Mouse (Mus musculus) limb, embryonic 10.5 days (tissue): ENCODE results near the gene Rnf26. TPM values are rescaled to one million over a fixed set of nuclear protein-coding genes. Genes with fewer than 3 reads are reported as not detected.

ENCODE experiments used
- DNase-seq: peaks from one replicate; pipeline ENCODE4 v3.0.0-alpha.2; 2017; ENCODE audit warnings: low spot score
- H3K27ac ChIP-seq: fragments of 300-500 bp; sonication (generic); 2 replicates; pipeline ENCODE4 v1.5.1; 2016; ENCODE audit warnings: mild to moderate bottlenecking
- H3K27me3 ChIP-seq: fragments of 300-500 bp; sonication (generic); 2 replicates; pipeline ENCODE4 v1.6.1; 2016; ENCODE audit warnings: low read depth, mild to moderate bottlenecking; ENCODE audit not compliant: poor library complexity, severe bottlenecking
- H3K36me3 ChIP-seq: fragments of 300-500 bp; sonication (generic); 2 replicates; pipeline ENCODE4 v1.6.1; 2016; ENCODE audit warnings: mild to moderate bottlenecking, moderate library complexity
- H3K4me1 ChIP-seq: fragments of 300-500 bp; sonication (generic); 2 replicates; pipeline ENCODE4 v1.6.1; 2016
- H3K4me3 ChIP-seq: fragments of 300-500 bp; sonication (generic); 2 replicates; pipeline ENCODE4 v1.5.1; 2016; ENCODE audit warnings: mild to moderate bottlenecking, moderate library complexity
- H3K9me3 ChIP-seq: fragments of 300-500 bp; sonication (generic); replicated peaks from 2 replicates; pipeline ENCODE4 v1.6.1; 2016; ENCODE audit warnings: mild to moderate bottlenecking
- WGBS: fragments of 180-500 bp; shearing (Covaris S2); methylation state at CpG from one replicate; pipeline ENCODE4 v1.1.7; 2016; 5-methylcytosine and 5-hydroxymethylcytosine counted together
- polyA plus RNA-seq: library from polyadenylated mRNA; unstranded; fragments of >200 nt; fragmentation: Nextera tagmentation; extraction: Ambion mirVana; gene quantifications from 2 replicates; pipeline ENCODE4 v1.2.1, GENCODE M21; 2016

Rnf26 gene
- polyA plus RNA-seq, 1 experiment from 2014 or later, result 97.0 TPM

DNA sequence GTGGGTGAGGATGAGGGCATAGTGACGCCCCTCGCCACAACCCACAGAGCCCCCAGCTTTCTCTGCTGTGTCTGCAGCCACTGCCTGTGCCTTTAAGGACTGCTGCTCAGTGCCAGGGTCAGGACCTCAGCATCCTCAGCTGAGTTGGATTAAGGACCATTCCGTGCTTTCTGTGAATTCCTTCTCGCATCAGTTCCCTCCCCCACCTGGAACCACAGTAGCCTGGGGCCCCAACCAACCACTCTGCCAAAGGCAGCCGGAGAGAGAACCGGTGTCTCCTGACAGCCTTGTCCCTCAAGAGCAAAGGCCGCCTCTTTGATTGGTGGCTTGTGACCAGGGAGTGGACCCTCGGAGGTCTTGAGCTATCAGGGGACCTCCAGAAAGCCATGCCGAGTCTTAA is 11.8 kb downstream of the Rnf26 start, which contains the start of gene Mfrp:
Gene Mfrp (plus strand): TSS at position 240 of the 400 bp plus-strand sequence.
- 62% methylated on average over 9 of the region's 9 CpGs for WGBS
- Histone ChIP-seq H3K36me3 (peaks cover 53% of the 10 kb centered on the region), H3K4me3 (no peak within 1 kb of the TSS), H3K27me3 (no peaks in the 10 kb centered on the region), H3K27ac (peak within 1 kb of the TSS; percentile 26; the same call in 1 of the 2 replicates), H3K9me3 (no peaks in the 10 kb centered on the region), H3K4me1 (peaks cover 24% of the 10 kb centered on the region)
- DNase-seq, result no peak

DNA sequence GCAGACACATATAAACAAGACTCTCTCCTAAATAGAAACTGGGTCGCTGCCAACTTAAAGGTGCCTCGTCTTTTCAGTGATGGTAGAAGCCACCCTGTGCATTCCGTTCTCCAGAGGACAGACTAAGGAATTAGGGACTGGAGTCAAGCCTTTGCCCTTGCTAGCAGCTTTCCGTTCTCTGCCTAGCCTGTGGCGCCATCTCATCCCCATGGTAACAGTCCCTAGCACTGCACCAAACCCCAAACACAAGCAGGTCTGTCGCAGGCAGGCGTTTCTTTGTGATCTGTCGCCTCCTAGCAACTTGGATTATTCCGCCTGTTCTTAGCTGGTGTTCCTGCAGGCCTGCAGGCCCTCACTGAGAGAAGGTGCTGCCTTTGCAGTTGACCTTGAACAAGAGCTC is 16.8 kb downstream of the Rnf26 start:
- H3K27me3 ChIP-seq, result no peaks in the 10 kb centered on the region
- no peaks in the 10 kb centered on the region for H3K9me3 ChIP-seq
- H3K4me1 ChIP-seq, result peaks cover 13% of the 10 kb centered on the region
- no peak overlapping the region for H3K4me3 ChIP-seq
- DNase-seq, result no peak
- H3K36me3 ChIP-seq, result peaks cover 28% of the 10 kb centered on the region
- WGBS, result 38% methylated on average over 9 of the region's 9 CpGs
- H3K27ac ChIP-seq, result no peak overlapping the region

DNA sequence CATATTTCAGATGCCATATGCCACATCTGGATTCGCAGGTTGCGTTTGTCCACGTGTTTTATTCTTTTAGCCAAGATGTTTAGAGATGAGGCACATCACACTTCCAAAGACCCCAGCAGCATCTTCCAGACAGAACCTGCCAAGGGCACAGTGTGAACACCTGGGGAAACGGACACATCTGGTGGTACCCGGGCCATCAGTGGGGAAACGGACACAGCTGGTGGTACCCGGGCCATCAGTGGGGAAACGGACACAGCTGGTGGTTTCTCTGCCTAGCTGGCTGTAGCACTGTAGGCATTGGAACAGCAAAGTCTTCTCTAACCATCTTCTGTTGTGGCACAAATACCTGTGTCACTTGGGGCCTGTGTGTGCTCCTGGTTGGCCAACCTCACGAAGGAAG is 17.5 kb downstream of the Rnf26 start:
- Histone ChIP-seq H3K27ac (no peak overlapping the region), H3K4me1 (peaks cover 9% of the 10 kb centered on the region), H3K4me3 (no peak overlapping the region), H3K36me3 (peaks cover 29% of the 10 kb centered on the region), H3K9me3 (no peaks in the 10 kb centered on the region), H3K27me3 (no peaks in the 10 kb centered on the region)
- 93% methylated on average over 9 of the region's 9 CpGs for WGBS
- DNase-seq, result no peak

DNA sequence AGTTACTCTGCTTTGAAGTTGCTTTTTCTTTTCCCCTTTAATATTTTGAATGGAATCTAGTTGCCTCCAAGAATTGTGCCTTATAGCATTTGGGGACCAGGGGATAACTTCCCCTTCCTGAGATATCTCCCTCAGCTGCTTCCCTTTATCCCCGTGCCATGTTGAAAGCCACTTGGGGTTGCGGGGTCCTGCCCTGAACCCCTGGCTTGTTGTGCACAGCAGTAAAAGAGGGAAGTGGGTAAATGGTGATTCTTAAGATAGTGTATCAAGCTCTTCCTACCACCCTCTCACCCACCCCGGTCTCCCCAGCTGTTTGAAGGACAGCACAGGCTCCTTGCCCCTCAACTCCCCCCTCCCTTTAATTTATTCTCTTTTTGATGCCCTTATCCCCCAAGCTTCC is 18.6 kb downstream of the Rnf26 start:
- Histone ChIP-seq H3K9me3 (no peaks in the 10 kb centered on the region), H3K27ac (no peak overlapping the region), H3K4me3 (no peak overlapping the region), H3K36me3 (peaks cover 26% of the 10 kb centered on the region), H3K4me1 (peaks cover 13% of the 10 kb centered on the region), H3K27me3 (peaks cover 3% of the 10 kb centered on the region; the same call in 1 of the 2 replicates)
- WGBS, result 85% methylated on average over 3 of the region's 3 CpGs
- no peak for DNase-seq

DNA sequence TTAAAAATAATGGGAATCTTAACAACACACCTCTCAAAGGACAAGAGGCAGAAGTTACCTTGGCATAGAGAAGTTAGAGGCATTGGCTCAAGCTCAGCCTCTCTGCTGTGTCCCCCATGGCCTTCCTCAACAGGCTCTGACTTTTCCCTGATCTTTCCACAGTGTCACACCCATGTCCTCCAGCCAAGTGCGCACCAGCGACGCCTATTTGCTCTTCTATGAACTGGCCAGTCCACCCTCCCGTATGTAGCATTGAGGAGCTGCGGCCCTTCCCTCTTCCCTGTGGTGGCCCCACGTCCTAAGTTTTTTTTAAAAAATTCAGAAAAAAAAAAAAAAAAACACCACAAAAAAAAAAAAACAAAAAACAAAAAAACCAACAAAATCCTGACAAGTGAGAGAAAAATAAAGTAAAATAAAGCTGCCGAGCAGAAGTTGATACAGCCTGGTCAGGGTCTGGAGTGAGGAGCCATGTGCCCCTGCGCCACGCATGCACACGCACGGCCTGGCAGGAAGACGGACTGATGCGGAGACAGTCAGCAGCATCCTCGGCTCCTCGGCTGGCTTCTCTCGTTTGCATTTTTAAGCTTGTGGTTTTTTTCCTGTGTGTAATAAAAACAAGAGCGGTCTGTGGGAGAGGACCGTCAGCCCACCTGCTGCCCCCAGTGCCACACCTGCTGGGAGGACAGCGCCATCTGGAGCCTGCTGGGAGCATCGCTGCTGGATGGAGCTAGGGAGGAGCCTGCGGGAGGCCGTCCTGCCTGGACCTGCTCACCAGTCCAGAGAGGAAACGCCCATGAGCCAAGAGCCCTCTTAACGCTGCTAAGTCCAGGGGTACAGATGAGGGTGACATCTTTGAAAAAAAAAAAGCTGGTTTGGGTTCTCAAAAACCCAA is 19.5 kb downstream of the Rnf26 start:
- Histone ChIP-seq H3K4me3 (no peak overlapping the region), H3K9me3 (no peaks in the 10 kb centered on the region)
- whole genome bisulfite sequencing, result 39% methylated on average over 24 of the region's 24 CpGs

DNA sequence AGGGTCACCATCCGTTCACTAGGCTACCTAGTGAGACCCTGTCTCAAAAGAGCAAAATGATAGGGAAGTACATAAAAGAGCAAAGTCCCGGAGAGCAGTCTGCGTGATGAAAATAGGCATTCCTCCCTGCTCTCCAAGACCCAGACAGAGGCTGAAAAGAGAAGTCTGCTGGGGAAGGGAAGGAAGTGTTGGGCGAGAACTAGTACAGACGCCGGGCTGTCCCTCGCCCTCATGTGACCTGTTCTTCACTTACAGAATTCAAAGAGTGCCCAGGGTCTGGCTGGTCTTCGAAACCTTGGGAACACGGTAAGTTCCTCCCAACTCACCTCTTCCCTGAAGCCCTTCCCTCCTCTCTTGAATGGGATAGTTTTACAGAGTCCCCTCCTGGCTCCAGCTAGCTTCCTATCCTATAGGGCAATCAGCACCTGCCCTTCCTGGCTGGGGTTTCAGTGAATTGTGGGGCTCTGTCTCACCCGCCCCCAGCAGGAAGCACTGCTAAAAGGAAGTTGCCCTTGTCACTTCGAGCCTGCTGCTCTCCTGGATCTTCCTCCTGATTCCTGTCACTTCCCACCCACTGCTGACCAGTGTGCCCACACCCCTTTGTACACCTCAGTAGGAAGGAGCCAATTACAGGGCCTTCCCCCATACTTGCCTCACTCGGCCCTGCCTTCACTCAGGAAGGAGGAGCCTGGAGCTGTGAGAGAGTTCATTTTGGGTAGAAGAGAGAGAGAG is 24.3 kb downstream of the Rnf26 start:
- Histone ChIP-seq H3K4me1 (peaks cover 56% of the 10 kb centered on the region), H3K27me3 (peaks cover 54% of the 10 kb centered on the region), H3K36me3 (peaks cover 26% of the 10 kb centered on the region), H3K27ac (no peak overlapping the region), H3K4me3 (no peak overlapping the region), H3K9me3 (no peaks in the 10 kb centered on the region)
- DNase-seq, result no peak
- 51% methylated on average over 12 of the region's 12 CpGs for WGBS

More for the DNA sequence above, 19.5 kb downstream of the Rnf26 start:
- H3K27me3 ChIP-seq, result peaks cover 12% of the 10 kb centered on the region
- H3K36me3 ChIP-seq, result peaks cover 26% of the 10 kb centered on the region
- DNase-seq, result peak; percentile 79
- H3K4me1 ChIP-seq, result peaks cover 22% of the 10 kb centered on the region
- H3K27ac ChIP-seq, result no peak overlapping the region

DNA sequence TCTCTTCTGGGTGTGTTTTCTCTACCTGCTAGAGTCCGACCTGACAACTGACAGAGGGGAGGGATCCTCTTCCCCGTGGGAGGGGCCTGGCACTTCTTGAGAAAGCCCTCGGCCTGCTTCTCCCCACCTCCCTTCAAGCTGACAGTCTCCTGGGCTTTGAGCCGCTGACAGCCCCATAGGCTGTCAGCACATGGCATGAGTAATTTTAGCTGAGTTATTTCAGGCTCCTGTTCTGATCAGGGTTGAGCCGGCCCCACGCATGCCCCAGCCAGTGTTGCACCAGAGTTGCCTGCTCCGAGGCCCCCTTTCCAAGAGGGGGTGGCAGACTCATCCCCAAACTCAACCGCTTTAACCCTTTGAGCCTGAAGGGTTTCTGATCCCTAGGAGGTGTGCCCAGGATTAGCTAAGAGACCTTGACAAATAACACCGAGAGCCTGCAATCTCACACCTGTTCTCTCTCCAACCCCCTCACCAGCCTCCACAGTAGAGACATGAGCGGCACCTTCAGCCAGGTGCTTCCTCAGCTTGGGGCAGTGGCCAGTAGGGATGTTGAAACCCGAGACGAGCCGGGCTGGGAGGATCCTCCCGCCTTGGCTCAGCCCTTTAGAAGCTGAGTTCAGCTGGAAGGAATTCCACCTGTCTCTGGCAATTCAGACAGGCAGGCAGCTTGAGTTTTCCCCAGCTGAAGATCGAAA is 25.4 kb downstream of the Rnf26 start:
- Histone ChIP-seq H3K9me3 (no peaks in the 10 kb centered on the region), H3K4me3 (peak overlapping the region; percentile 16; the same call in 1 of the 2 replicates), H3K27ac (no peak overlapping the region), H3K36me3 (peaks cover 19% of the 10 kb centered on the region), H3K27me3 (peaks cover 65% of the 10 kb centered on the region), H3K4me1 (peaks cover 62% of the 10 kb centered on the region)
- 6% methylated on average over 15 of the region's 15 CpGs for WGBS
- no peak for DNase-seq

DNA sequence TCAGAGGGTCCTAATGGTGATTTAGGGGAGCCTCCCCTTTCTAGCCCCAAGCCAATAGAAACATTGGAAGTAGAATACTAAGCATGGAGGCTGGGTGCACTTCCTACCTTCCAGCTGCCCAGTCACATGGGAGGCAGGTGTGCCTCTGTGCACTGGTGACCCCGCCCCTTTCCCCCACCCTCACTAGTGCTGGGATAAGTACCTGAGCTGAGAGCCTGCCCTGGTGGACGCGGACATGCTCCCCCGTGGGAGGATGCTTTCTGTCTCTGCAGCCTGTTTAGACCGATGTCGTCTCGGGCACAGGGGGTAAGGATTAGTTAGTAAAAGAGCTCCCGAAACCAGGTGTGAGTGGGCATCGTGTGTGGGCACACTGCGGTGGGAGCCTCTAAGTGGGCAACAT is 26.4 kb downstream of the Rnf26 start:
- Histone ChIP-seq H3K4me3 (no peak overlapping the region), H3K4me1 (peaks cover 65% of the 10 kb centered on the region), H3K9me3 (no peaks in the 10 kb centered on the region), H3K27me3 (peaks cover 75% of the 10 kb centered on the region), H3K27ac (no peak overlapping the region), H3K36me3 (peaks cover 11% of the 10 kb centered on the region)
- 44% methylated on average over 10 of the region's 10 CpGs for WGBS
- DNase-seq, result no peak

DNA sequence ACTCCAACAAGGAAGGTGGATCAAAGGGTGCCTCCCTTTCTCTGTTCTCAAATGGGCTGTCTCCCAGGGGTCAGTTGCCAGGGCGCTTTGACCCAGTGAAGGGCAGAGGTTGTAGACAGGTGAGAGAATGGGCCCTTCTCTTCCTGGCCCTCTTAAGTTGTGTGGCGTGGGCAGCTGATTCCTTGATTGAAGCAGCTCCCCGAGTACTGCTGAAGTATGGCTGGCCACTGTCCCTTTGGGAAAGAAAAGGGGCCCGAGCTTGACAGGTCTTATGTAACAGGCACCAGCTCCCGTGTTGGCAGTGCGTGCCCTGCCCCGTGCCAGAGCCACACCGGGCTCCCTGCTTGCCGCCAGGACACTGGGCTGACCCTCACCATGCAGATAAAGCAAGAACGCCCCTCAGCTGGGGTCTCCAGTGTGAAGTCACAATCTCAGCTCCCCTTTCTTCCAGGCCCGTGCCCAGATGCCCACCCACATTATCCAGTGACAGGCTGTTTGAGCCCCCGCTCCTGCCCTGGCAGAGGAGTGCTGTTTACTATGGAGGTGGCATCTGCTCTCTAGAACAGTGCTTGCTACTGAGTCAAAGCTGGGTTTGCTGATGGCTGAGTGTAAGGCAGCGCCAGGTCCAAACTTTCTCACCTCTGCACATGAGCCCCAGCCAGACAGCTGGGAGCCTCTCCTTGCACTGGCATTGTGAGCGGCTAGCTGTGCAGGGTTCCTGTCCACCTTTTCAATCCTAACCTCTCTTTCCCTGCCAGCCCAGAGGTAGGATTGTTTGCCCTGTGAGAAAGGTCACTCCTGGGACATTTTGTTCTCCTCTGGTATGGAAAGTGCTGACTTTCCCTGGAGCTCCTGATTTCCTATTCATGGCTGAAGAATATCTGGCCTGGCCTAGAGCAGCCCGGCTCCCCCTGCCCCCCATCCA is 27.3 kb downstream of the Rnf26 start:
- peaks cover 78% of the 10 kb centered on the region for H3K27me3 ChIP-seq
- peaks cover 3% of the 10 kb centered on the region; the same call in 1 of the 2 replicates for H3K36me3 ChIP-seq
- 0 out of 2 replicates have a peak overlapping the region, but pooled peaks have one; percentile 85 for H3K27ac ChIP-seq
- 61% methylated on average over 15 of the region's 15 CpGs for WGBS
- H3K4me1 ChIP-seq, result peaks cover 74% of the 10 kb centered on the region
- no peak for DNase-seq
- peak overlapping the region; percentile 72 for H3K4me3 ChIP-seq
- H3K9me3 ChIP-seq, result no peaks in the 10 kb centered on the region

DNA sequence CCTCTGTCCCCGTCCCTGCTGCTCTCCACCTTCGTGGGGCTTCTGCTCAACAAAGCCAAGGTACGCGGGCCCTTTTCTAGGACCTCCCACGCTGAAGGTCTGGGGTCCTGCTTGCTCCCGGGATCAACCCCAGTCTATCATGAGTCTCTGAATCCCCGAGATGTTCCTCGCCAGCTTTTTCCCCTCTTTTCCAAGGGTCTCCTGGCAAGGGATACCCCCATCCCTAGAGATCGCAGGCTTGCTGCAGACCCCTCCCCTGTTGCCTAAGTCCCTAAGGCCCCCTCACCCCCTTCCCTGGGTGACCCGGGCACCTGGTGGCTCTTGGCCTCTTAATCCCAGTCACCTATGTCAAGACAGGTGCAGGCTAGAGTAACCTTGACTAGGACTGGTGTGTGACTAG is 28.0 kb downstream of the Rnf26 start:
- peak overlapping the region; percentile 85 for H3K27ac ChIP-seq
- H3K4me1 ChIP-seq, result peaks cover 80% of the 10 kb centered on the region
- no peaks in the 10 kb centered on the region for H3K9me3 ChIP-seq
- peak overlapping the region; percentile 72 for H3K4me3 ChIP-seq
- 7% methylated on average over 10 of the region's 10 CpGs for WGBS
- H3K36me3 ChIP-seq, result no peaks in the 10 kb centered on the region
- DNase-seq, result no peak
- peaks cover 85% of the 10 kb centered on the region for H3K27me3 ChIP-seq

DNA sequence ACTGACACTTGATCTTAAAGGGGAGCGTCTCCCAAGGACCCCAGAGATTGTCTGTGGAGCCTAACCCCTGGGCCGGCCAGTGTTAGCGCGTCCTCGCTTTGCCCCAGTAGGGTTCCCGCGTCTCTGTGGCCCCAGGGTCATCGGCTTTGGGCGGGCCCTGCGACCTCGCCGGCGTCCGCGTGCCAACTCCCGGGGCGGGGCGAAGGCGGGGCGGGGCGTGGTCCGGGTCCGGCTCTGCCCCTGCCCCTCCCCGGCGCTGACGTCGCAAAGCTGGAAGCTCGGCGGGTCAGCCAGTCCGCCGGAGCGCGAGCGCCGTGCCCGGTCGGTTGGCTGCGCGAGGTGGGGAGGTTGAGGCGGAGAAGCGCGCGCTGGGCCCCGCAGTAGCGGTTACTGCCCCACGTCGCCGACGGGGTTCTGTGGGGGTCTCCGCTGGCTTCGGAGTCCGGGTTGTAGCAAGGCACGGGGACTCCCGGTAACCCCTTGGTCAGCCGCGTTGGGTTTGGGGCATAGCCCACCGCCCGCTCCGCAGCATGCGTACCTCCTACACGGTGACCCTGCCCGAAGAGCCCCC is 28.6 kb downstream of the Rnf26 start:
- peak overlapping the region; percentile 85 for H3K27ac ChIP-seq
- no peaks in the 10 kb centered on the region for H3K36me3 ChIP-seq
- H3K27me3 ChIP-seq, result peaks cover 88% of the 10 kb centered on the region
- peaks cover 80% of the 10 kb centered on the region for H3K4me1 ChIP-seq
- peak overlapping the region; percentile 72 for H3K4me3 ChIP-seq
- no peaks in the 10 kb centered on the region for H3K9me3 ChIP-seq
- peak; percentile 96 for DNase-seq
- under 1% methylated on average over 62 of the region's 62 CpGs for WGBS
